Comparison of ENCODE assay signal across 17 mouse cellular contexts in the genomic region with DNA sequence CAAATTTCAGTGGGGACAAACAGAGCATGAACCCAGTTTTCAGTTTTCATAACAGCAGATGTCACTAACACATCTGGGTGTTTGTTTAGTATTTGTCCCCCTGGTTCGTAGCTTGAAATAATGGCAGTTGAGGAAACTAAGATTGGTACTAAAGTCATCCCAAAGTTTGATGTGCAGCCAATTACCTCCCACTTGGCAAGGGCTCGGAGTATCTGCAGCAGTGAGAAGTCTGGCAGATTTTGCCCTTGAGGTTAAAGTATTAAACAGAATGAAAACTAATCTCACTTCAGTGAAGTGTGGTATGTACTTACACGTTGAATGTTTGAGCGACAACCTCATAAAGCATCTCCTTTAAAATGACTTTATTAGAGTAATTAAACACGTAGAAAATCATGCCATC.
A peak's percentile ranks its signal among the peaks of the same experiment; 100 is the strongest.
DNase-seq lines count a peak whose midpoint lies in the region; ATAC-seq and TF ChIP-seq lines count a peak whose summit lies in the region.
"Had no signal": no experiment of that assay in that cellular context is flagged by ENCODE, and none has a peak within 500 bp of the region (broad histone marks: within the 10 kb centered on the region; RNA-seq: fewer than 3 reads in every experiment).

No protein-coding gene starts in this region.

- no peak overlapping the region for H3K4me2 ChIP-seq in hindbrain, postnatal 0 days (ENCODE audit: low read depth, low read length)
- H3K4me2 ChIP-seq in hindbrain, embryonic 11.5 days (replicated peaks; ENCODE audit: low read depth, low read length), result no peak overlapping the region
- H3K4me2 ChIP-seq in intestine, postnatal 0 days (replicated peaks; ENCODE audit: low read depth), result no peak overlapping the region
- H3K4me2 ChIP-seq: heart, embryonic 12.5 days; hindbrain, embryonic 13.5 days; lung, embryonic 15.5 days; midbrain, embryonic 12.5 days had no signal

- H3K27me3 ChIP-seq in hindbrain, postnatal 0 days (ENCODE audit: insufficient read depth, low read length), result no peaks in the 10 kb centered on the region
- H3K27me3 ChIP-seq in hindbrain, embryonic 11.5 days (ENCODE audit: control insufficient read depth, insufficient read depth, low read length), result no peaks in the 10 kb centered on the region
- H3K27me3 ChIP-seq in intestine, postnatal 0 days (replicated peaks; ENCODE audit: control insufficient read depth, insufficient read depth, low read length), result no peaks in the 10 kb centered on the region
- H3K27me3 ChIP-seq: heart, embryonic 12.5 days; hindbrain, embryonic 13.5 days; midbrain, embryonic 12.5 days had no signal

- WGBS in hindbrain, postnatal 0 days, result 38% methylated on average over 5 of the region's 5 CpGs
- WGBS in hindbrain, embryonic 11.5 days, result 86% methylated on average over 5 of the region's 5 CpGs
- WGBS in lung, adult 2 months, result 48% methylated on average over 5 of the region's 5 CpGs
- 53% methylated on average over 5 of the region's 5 CpGs for WGBS in intestine, postnatal 0 days

- DNase-seq in adrenal gland, adult 2 months, result peak; percentile 6
- no peak for DNase-seq in adrenal gland, postnatal 4 days (ENCODE audit: low spot score in 2 of 2)
- peak; percentile 43 for DNase-seq in hindbrain, postnatal 0 days (ENCODE audit: low spot score)
- DNase-seq in hindbrain, embryonic 11.5 days (ENCODE audit: low spot score), result no peak
- peak; percentile 7 to 38 for DNase-seq in lung, adult 18-20 months
- DNase-seq in lung, adult 2 months, result no peak
- DNase-seq in embryo, embryonic 11 days, result no peak
- DNase-seq: cerebellum, adult 11-12 months; forebrain, postnatal 0 days; gastrocnemius, postnatal 10 days; right cerebral cortex, postnatal 4 days had no signal

- TF ChIP-seq CTCF in hindbrain, postnatal 0 days (IDR thresholded peaks at IDR 0.05; ENCODE audit: low read depth), result no peak
- no peak for TF ChIP-seq CTCF in lung, adult 2 months (IDR thresholded peaks at IDR 0.05; ENCODE audit: insufficient read depth, low read length)
- no peak for TF ChIP-seq CTCF in intestine, postnatal 0 days (IDR thresholded peaks at IDR 0.05; ENCODE audit: low read depth)

- no peaks in the 10 kb centered on the region for H3K9me3 ChIP-seq in hindbrain, postnatal 0 days (ENCODE audit: low read length)
- H3K9me3 ChIP-seq in hindbrain, embryonic 11.5 days (ENCODE audit: control insufficient read depth, low read length), result no peaks in the 10 kb centered on the region
- H3K9me3 ChIP-seq in intestine, postnatal 0 days (ENCODE audit: control insufficient read depth), result no peaks in the 10 kb centered on the region
- H3K9me3 ChIP-seq: heart, embryonic 12.5 days; hindbrain, embryonic 13.5 days; lung, embryonic 15.5 days; midbrain, embryonic 12.5 days had no signal

- H3K36me3 ChIP-seq in hindbrain, postnatal 0 days (ENCODE audit: insufficient read depth, low read length), result no peaks in the 10 kb centered on the region
- no peaks in the 10 kb centered on the region for H3K36me3 ChIP-seq in hindbrain, embryonic 11.5 days (ENCODE audit: control insufficient read depth, insufficient read depth, low read length)
- H3K36me3 ChIP-seq in intestine, postnatal 0 days (ENCODE audit: control insufficient read depth, insufficient read depth), result no peaks in the 10 kb centered on the region
- H3K36me3 ChIP-seq: heart, embryonic 12.5 days; hindbrain, embryonic 13.5 days; lung, embryonic 15.5 days; midbrain, embryonic 12.5 days had no signal

- H3K27ac ChIP-seq in hindbrain, postnatal 0 days, result no peak overlapping the region
- H3K27ac ChIP-seq in hindbrain, embryonic 11.5 days (ENCODE audit: low read depth, low read length), result no peak overlapping the region
- no peak overlapping the region for H3K27ac ChIP-seq in intestine, postnatal 0 days (ENCODE audit: low read depth, low read length)
- H3K27ac ChIP-seq: hindbrain, embryonic 13.5 days; kidney, postnatal 0 days; lung, embryonic 15.5 days; midbrain, embryonic 12.5 days had no signal

- H3K4me3 ChIP-seq in hindbrain, postnatal 0 days (ENCODE audit: low read length), result no peak overlapping the region
- H3K4me3 ChIP-seq in hindbrain, embryonic 11.5 days (ENCODE audit: low read depth, low read length), result no peak overlapping the region
- no peak overlapping the region for H3K4me3 ChIP-seq in lung, adult 2 months (replicated peaks; ENCODE audit: extremely low read depth, low read depth, low read length)
- no peak overlapping the region for H3K4me3 ChIP-seq in intestine, postnatal 0 days (ENCODE audit: low read depth, low read length)
- H3K4me3 ChIP-seq: heart, embryonic 12.5 days; hindbrain, embryonic 13.5 days; lung, embryonic 15.5 days; midbrain, embryonic 12.5 days had no signal

- ATAC-seq in hindbrain, postnatal 0 days, result no peak
- no peak for ATAC-seq in hindbrain, embryonic 11.5 days (ENCODE audit: low FRiP score)
- ATAC-seq in intestine, postnatal 0 days, result no peak
- ATAC-seq: forebrain, postnatal 0 days had no signal

- H3K4me1 ChIP-seq in hindbrain, postnatal 0 days (ENCODE audit: insufficient read depth, low read length), result peaks cover 11% of the 10 kb centered on the region; the same call in 1 of the 2 replicates
- no peaks in the 10 kb centered on the region; the same call in 1 of the 2 replicates for H3K4me1 ChIP-seq in hindbrain, embryonic 11.5 days (replicated peaks; ENCODE audit: control insufficient read depth, insufficient read depth, low read length)
- H3K4me1 ChIP-seq in lung, adult 2 months (ENCODE audit: control insufficient read depth, insufficient read depth, low read length), result peaks cover 8% of the 10 kb centered on the region
- H3K4me1 ChIP-seq in intestine, postnatal 0 days (replicated peaks; ENCODE audit: control insufficient read depth, insufficient read depth, low read length), result no peaks in the 10 kb centered on the region

- TF ChIP-seq POLR2A in lung, adult 2 months (IDR thresholded peaks at IDR 0.05; ENCODE audit: borderline replicate concordance, extremely low read depth, low read depth, low read length), result no peak

- no peak overlapping the region for H3K9ac ChIP-seq in hindbrain, postnatal 0 days (replicated peaks; ENCODE audit: low read length)
- H3K9ac ChIP-seq in hindbrain, embryonic 11.5 days (ENCODE audit: low read depth, low read length), result no peak overlapping the region
- no peak overlapping the region for H3K9ac ChIP-seq in intestine, postnatal 0 days (ENCODE audit: low read depth, low read length)
- H3K9ac ChIP-seq: forebrain, postnatal 0 days; heart, embryonic 12.5 days; hindbrain, embryonic 13.5 days; lung, embryonic 15.5 days; midbrain, embryonic 12.5 days had no signal

Comparison
In these comparisons a context has a peak if more than half of its experiments do, and no peak if none do; other contexts are left out.
1. DNase-seq: peak in adrenal gland, adult 2 months (single experiment), hindbrain, postnatal 0 days (single experiment) and lung, adult 18-20 months (2 of 2); none in adrenal gland, postnatal 4 days (0 of 2), hindbrain, embryonic 11.5 days (single experiment), lung, adult 2 months (single experiment) and embryo, embryonic 11 days (single experiment).